Mouse (Mus musculus) left cerebral cortex, adult 2 months (tissue): ENCODE measurements around the gene Oas1a. TPM values are rescaled to one million over a fixed set of nuclear protein-coding genes. Genes with fewer than 3 reads are reported as not detected.
"Not testable (repeated sequence)": the region's sequence is repeated elsewhere in the genome, so short reads cannot be mapped to it uniquely, and the experiment has no call there.

Experiments used
- DNase-seq, 2 experiments: peaks; one replicate each; pipeline ENCODE4 v3.0.0; 2021 to 2022; ENCODE audit warnings: low spot score in 2 of 2, mixed read lengths in 1 of 2; ENCODE audit errors: extremely low spot score in 1 of 2
- H3K27ac ChIP-seq: fragments of 200-600 bp; 2 replicates; pipeline ENCODE4 v1.8.1; 2022
- H3K4me3 ChIP-seq: fragments of 200-600 bp; 2 replicates; pipeline ENCODE4 v1.8.1; 2022
- CTCF ChIP-seq: fragments of 200-600 bp; IDR thresholded peaks from 2 replicates; pipeline ENCODE4 v1.8.1; 2022; ENCODE audit warnings: antibody characterized with exemption, mild to moderate bottlenecking, moderate library complexity
- intact Hi-C: fragments of 180-260 bp; cut with DNase I; formaldehyde crosslinking; loops from one replicate; pipeline ENCODE4 v1.15.1; 2025
- total RNA-seq, 2 experiments: library from RNA; stranded (reverse); gene quantifications; 2 replicates each; pipeline ENCODE4 v1.2.3; 2021

Gene Oas1a
- total RNA-seq, 2 experiments from 2014 or later = 0.42 TPM; not detected in 1

- intact Hi-C loops = no loop called here
- Histone ChIP-seq H3K27ac (no peak overlapping the region), H3K4me3 (no peak overlapping the region)
- TF ChIP-seq CTCF = no peak
- DNase-seq = no peak
These were observed 19.5 kb downstream of the Oas1a start for GRCm38 (mm10) chr5:120887831-120888230.

- intact Hi-C loops, DNase-seq, H3K27ac ChIP-seq, H3K4me3 ChIP-seq: not testable (repeated sequence)
These were observed 19.9 kb downstream of the Oas1a start, which contains the start of gene Oas1g for GRCm38 (mm10) chr5:120887413-120887812. Gene Oas1g (minus strand): TSS chr5:120887613.

GRCm38 (mm10) chr5:120881681-120882080 is 25.6 kb downstream of the Oas1a start:
- not testable (repeated sequence) for H3K27ac ChIP-seq

GRCm38 (mm10) chr5:120878803-120879202 is 28.5 kb downstream of the Oas1a start:
- not testable (repeated sequence) for H3K4me3 ChIP-seq, H3K27ac ChIP-seq, DNase-seq
- intact Hi-C loops = loop anchor here (2.0 kb wide), 1 partner anchor 20 kb away; no protein-coding TSS in a partner anchor

More at GRCm38 (mm10) chr5:120881681-120882080, 25.6 kb downstream of the Oas1a start:
- DNase-seq, H3K4me3 ChIP-seq, intact Hi-C loops: not testable (repeated sequence)

DNA sequence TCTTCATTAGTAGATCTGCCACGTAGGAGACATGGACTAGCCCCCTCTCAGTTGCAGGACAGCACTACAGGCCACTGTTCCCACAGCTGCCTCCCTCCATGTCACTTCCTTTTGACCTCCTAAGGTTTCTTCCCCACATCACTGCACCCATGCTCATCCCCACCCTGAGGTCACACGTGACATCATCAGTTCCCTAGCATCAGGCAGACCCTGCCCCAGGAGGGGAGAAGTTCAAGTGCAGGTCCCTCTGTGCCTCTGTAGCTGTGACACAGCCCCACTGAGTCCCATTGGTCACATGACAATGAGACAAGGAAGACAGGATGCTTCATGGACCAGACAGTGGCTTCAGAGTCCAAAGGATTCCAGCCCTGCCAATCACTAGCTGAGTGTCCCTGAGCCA is 29.9 kb downstream of the Oas1a start:
- H3K27ac ChIP-seq, intact Hi-C loops, DNase-seq, H3K4me3 ChIP-seq: not testable (repeated sequence)

DNA sequence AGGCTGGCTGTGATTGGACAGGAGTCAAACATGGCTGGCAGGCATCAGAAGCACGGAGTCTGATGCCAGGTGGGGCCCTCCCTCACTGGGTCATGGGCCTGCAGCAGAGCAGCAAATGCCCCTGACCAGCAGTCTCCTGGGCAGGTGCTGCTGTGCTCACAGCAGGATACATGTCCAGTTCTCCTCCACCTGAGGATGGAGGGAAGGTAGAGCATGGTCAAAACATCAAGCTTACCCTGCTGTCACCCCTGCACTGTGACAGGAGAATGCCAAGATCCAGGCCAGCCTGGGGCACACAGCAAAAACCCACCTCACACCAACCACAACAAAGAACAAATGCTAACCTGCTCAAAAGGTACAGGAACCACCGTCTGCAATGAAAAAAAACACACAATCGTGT is 30.5 kb downstream of the Oas1a start:
- intact Hi-C loops, DNase-seq, H3K4me3 ChIP-seq, H3K27ac ChIP-seq: not testable (repeated sequence)

DNA sequence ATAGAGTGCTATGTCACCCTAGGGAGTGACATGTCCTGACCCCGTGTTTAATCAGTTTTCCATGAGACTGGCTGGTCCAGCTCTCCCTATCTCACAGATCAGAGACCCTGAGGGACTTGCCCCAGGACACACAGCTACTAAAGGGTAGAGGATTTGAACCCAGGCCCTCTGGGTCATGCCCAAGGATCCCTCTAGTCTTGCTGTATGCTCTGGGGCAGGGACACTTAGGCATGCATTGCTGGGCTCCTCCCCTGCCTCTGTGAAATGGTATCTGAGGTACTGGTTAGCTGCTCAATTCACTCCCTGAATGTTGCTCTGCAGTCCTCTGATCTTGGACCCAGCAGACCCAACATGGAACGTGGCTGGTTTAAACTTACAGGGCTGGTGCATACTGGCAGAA is 35.9 kb downstream of the Oas1a start:
- intact Hi-C loops = loop anchor here (5.0 kb wide), 1 partner anchor 36 kb away; the partner anchor contains the start of gene Oas1a
- Histone ChIP-seq H3K4me3 (no peak overlapping the region), H3K27ac (no peak overlapping the region)
- no peak for TF ChIP-seq CTCF
- no peak for DNase-seq

DNA sequence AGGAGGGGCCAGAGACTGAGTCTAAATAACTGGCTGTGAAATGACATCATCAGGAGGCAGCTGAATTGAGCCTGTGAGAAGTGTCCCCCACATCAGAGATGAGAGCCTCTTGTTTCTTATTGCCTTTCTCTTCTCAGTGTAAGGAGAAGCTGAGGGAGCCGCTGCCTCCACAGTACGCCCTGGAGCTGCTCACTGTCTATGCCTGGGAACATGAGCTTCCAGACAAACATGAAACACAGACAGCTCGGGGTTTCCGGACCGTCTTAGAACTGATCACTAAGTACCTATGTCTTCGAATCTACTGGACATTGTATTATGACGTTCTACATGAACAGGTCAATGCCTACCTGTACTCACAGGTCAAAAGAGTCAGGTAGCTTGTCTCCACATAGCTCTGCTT is 36.5 kb downstream of the Oas1a start:
- no peak for DNase-seq
- no peak for TF ChIP-seq CTCF
- H3K27ac ChIP-seq = no peak overlapping the region
- H3K4me3 ChIP-seq = no peak overlapping the region
- intact Hi-C loops = loop anchor here (5.0 kb wide), 1 partner anchor 37 kb away; the partner anchor contains the start of gene Oas1a

- no peak for TF ChIP-seq CTCF
- H3K27ac ChIP-seq = no peak overlapping the region
- intact Hi-C loops = loop anchor here (5.0 kb wide), 1 partner anchor 37 kb away; the partner anchor contains the start of gene Oas1a
- DNase-seq = no peak
- no peak overlapping the region for H3K4me3 ChIP-seq
These were observed 37.2 kb downstream of the Oas1a start for GRCm38 (mm10) chr5:120870081-120870480.

DNA sequence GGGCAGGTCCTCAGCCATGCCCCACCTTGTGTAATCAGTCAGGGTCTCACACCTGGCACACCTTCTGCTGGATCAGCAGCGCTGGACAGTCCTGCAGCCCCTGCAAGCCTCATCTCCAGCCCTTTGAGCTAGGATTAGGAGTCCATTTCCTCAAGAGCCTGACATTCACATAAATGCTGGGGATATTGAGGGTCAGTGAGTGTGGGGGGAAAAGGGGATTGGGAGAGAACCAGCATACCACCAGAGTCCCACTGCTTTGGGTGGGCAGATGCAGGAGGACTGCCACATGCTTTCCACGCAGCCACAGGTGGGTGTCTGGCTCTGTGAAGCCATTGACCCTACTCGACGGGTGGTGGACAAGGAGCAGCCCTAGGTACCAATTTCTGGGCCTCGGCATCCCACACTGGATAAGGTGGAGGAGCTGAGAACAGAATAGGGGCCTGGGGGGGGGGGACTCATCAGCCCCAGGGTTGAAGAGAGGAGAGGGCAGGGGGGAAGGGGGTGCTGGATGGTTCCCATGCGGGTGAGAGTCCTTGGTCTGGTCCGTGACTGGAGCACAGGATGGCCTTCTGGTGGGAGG is 37.8 kb downstream of the Oas1a start:
- intact Hi-C loops = loop anchor here (5.0 kb wide), 1 partner anchor 38 kb away; the partner anchor contains the start of gene Oas1a
- TF ChIP-seq CTCF = no peak
- DNase-seq = no peak
- no peak overlapping the region for H3K4me3 ChIP-seq
- no peak overlapping the region for H3K27ac ChIP-seq

DNA sequence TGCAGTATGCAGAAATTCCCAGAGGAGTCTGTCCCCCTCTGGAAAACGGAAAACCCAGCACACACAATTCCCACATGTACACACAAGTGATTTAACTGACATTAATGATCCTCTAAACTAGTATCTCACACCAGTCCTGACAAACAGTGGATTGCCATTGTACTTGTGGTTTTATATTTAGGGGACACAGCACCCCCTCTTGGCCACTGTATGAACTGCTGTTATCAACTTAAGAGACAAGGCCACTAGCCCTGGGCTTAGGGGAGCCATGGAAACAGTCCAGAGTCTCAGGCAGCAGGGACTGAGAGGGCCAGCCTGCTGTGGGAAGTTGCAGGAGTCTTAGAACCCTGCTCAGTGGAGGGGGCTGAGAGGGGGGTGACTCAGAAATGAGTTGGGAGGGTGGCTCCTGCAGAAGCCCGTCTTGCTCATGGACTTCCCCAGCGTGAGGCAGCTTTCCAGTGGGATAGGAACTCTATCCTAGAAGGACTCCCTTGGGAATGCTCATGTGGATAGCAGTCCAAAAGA is 41.9 kb downstream of the Oas1a start:
- H3K27ac ChIP-seq = no peak overlapping the region
- H3K4me3 ChIP-seq = no peak overlapping the region
- DNase-seq = no peak
- intact Hi-C loops = no loop called here
- TF ChIP-seq CTCF = peak; percentile 38

GRCm38 (mm10) chr5:120861121-120861520 is 46.2 kb downstream of the Oas1a start, which contains the start of gene Oas1h:
Gene Oas1h (plus strand): TSS chr5:120861421.
- TF ChIP-seq CTCF = no peak
- DNase-seq = no peak
- intact Hi-C loops = no loop called here

GRCm38 (mm10) chr5:120859241-120859640 is 48.1 kb downstream of the Oas1a start:
- intact Hi-C loops = no loop called here
- DNase-seq = no peak
- Histone ChIP-seq H3K4me3 (no peak overlapping the region), H3K27ac (no peak overlapping the region)
- TF ChIP-seq CTCF = no peak

More at GRCm38 (mm10) chr5:120861121-120861520, 46.2 kb downstream of the Oas1a start, which contains the start of gene Oas1h:
- no peak within 1 kb of the TSS for H3K4me3 ChIP-seq
- no peak within 1 kb of the TSS for H3K27ac ChIP-seq
